Mouse (Mus musculus) thymus, postnatal 0 days (tissue): ENCODE measurements around the gene Pgrmc1. TPM values are rescaled to one million over a fixed set of nuclear protein-coding genes. Genes with fewer than 3 reads are reported as not detected.
"Not testable (repeated sequence)": the region's sequence is repeated elsewhere in the genome, so short reads cannot be mapped to it uniquely, and the experiment has no call there.

Experiments used
- DNase-seq: peaks from one replicate; pipeline ENCODE4 v3.0.0-alpha.2; 2015; ENCODE audit warnings: low spot score
- polyA plus RNA-seq: library from polyadenylated mRNA; unstranded; fragments of >200 nt; fragmentation: Nextera tagmentation; extraction: Ambion mirVana; gene quantifications from 2 replicates; pipeline ENCODE4 v1.2.1, GENCODE M21; 2015

Pgrmc1 gene
- polyA plus RNA-seq, result 147 TPM in 2 replicates

DNA sequence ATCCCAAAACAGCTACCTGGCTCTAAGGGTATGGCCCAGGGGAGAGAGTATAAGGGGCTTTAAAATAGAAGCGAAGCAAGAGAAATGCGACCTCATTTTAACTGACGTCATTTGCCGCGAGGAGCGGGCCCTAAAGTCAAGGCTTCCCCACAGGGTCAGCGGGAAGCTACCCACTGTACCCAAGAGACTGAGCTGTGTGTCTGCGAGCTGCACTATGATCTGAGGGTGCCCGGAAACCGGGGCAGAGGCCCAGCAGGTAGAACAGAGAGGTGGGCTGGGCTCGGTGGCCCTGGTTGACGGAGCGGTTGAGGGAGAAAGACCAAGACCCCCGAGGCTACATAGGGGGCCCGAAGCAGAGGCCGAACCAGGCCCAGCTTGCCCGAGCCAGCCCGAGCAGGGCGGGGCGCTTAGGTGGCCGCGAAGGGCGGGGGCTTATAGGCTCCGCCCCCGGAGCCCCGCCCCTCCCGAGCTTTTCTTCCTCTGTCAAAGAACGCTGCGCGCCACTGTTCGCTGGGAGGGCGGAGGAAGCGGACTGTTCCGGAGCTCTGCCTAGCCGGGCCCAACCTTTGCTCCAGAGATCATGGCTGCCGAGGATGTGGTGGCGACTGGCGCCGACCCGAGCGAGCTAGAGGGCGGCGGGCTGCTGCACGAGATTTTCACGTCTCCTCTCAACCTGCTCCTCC is at the start of gene Pgrmc1:
Gene Pgrmc1 (plus strand): TSS at position 500 of the 683 bp plus-strand sequence.
- peak; percentile 88 for DNase-seq

DNA sequence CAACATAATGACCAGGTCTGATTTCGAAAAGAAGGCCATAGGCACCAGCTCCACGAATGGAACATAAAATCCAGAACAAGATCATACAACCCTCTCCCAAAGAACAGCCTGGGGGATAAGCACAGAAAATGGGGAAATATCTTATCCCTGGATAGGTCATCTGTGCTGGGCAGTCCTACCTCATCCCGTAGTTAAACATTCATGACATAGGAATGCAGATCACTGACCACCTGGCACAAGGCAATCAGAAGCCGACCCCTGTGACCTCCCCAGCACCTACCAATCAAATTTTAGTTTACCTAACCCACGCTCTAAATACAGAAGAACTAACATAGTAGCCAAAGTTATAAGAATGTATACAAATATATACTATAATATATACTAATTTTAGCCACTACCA is 49.2 kb upstream of the Pgrmc1 start:
- DNase-seq, result no peak

DNA sequence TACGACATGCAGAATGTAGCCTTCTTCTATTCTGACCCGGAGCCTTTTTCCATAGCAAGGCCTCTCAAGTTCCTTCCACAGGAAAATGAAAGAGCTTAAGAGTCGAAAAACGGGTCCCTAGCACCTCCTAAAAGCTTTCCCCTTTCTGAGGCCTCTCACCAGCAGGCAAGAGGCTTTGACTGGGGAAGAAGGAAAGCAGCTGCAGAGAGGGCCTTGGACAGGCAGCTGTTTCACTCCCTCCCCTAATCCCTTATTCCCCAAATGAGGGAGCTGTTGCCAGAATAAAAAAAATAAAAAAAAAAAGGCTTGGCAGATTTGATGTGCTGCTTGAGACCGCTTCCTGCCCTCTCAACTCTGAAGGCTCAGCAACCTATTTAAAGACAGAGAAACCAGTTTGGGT is 47.1 kb upstream of the Pgrmc1 start:
- peak; percentile 10 for DNase-seq

DNA sequence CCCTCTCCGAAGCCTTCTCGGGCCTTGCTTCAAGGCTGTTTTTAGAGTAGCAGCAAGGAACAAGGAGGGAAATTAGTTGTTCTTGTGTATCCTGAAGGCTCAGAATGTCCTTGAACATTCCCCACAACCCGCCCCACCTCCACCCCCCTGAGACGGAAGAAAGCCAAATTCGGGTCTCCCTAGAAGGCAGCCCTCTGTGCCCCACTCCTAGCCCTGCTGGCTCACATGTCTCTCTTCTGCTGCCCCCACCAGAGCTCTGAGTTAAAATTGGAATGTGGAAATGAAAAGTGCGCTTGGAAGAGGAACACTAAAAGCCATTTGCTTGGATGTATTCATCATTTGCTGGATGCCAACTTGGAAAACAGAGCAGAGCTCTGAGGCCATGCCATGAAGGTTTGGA is 46.7 kb upstream of the Pgrmc1 start:
- DNase-seq, result no peak

DNA sequence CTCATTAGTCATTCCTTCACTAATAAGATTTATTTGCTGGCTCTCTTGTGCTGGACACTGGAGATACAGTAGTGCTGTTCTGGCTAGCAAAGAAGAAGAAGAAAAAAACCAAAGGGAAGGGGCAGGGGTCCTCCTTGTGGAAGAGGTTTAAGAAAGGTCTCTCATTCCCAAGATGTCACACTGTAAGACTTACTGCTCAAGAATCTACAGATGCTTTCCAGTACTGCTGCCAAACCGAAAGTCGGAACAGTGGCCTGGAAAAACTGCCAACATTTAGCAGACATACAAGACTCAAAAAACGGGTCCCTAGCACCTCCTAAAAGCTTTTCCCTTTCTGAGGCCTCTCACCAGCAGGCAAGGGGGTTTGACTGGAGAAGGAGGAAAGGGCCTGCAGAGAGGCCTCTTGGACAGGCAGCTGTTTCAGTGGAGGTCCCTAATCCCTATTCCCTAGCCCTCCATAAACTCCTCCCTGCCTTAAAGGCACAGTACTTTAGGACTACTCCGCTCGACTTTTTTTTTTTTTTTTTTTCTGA is 45.9 kb upstream of the Pgrmc1 start:
- peak; percentile 4 for DNase-seq

DNA sequence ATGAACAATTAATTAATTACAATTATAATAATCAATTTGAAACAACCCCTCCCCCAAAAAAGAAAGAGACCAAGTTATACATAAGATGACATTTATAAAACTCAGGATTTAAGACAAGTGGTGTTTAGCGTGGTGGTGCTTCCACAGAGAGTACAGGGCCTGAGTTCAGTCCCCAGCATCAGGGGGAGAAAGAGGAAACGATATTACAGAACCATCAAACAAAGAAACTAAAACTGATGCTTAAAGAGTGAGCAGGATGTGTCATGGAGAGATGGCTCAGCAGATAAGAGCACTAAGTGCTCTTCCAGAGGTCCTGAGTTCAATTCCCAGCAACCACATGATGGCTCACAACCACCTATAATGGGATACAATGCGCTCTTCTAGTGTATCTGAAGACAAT is 45.3 kb upstream of the Pgrmc1 start:
- no peak for DNase-seq

DNA sequence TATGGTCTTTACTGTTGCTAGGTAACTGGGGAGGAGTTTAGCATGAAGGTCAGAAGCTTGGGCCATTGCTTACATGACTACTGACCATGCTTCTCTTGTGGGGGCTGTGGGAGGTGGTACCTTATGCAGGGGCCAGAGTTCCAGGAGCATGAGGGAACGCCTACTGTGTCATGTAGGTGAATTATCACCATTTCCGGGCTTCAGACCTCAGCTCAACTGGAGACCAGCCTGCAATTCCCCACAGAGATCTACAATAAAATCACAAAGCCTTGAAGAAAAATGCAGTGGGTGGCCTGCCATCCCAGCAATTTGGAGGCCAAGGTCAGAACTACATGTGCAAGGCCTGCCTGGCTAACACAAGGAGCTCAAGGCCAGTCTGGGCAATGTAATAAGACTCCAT is 42.8 kb upstream of the Pgrmc1 start:
- not testable (repeated sequence) for DNase-seq

DNA sequence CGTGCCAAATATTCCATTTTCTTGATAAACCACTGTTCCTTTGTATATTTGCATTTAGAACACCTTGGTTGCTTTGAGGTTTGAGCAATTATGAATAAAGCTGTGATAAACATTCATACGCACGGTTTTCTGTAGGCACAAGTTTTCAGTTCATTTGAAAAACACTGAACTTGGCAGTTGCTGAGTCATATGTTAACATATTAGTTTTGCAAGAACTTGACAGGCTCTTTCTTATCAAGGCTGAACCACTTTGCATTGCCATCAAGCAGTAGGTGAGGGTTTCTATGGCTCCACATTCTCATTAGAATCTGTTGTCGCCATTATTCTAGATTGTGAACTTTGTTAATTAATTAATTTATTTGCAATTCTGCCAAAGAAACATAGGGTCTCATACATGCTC is 37.8 kb upstream of the Pgrmc1 start:
- no peak for DNase-seq

DNA sequence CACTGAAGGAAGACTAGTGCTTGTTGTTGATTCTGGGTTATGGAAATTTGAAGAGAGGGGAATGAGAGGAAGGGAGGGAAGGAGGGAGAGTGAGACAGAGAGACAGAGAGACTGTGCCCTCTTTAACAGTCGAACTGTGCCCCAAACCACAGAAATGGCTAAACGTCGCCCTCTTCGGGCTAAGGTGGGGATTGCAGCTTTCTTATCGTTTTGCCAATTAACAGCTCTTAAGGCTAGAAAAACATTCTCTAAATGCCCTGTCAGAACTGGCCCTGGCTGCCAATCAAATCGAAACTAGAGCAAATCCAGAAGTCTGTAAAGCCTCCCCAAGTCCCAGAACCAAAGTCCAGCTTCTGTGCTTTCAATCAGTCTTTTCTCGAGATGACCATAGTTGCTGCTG is 36.4 kb upstream of the Pgrmc1 start:
- peak; percentile 74 for DNase-seq

DNA sequence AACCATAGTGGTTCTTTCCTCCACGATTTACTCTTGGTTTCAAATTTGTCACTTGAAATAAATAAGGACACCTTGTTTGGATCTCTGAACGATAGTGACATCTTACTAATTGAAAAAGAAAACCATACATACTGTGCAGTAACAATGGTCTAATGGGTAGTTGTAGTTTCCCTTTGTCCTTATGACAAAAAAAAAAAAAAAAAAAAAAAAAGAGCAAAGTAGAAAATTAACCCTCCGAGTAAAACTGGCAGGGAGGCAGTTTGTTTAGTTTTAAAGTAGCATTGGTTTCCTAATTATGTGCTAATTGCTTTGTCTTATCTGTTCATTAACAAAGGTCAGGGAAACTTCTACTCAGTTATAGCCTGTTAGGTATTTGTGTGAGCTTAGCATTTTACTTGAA is 35.9 kb upstream of the Pgrmc1 start:
- DNase-seq, result no peak

DNA sequence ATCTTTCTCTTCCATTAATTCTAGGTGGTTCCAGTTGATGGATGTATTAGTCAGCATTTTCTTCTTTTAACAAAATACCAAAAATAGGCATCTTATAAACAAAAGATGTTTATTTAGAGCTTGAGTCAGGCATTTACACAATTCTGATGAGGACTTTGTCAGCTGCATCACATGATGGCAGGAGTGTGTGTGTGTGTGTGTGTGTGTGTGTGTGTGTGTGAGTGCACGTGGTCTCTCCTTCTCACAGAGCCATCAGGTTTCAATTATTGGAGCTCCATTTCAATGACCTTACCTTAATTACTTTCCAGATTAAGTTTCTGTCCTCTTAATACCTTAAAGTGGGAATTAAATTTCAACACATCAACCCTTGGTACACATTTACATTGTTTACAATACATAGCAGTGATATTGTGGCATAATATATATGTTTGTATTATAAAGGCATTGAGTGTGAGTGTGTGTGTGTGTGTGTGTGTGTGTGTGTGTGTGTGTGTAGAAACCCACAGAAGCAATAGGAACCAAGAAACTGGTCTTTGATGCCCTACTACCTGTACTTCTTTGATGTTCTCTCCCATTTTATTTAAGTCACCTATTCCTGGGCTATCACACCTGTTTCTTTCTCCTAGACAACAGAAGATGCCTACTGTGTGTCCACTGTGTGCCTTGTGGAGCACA is 11.2 kb upstream of the Pgrmc1 start:
- DNase-seq, result no peak

DNA sequence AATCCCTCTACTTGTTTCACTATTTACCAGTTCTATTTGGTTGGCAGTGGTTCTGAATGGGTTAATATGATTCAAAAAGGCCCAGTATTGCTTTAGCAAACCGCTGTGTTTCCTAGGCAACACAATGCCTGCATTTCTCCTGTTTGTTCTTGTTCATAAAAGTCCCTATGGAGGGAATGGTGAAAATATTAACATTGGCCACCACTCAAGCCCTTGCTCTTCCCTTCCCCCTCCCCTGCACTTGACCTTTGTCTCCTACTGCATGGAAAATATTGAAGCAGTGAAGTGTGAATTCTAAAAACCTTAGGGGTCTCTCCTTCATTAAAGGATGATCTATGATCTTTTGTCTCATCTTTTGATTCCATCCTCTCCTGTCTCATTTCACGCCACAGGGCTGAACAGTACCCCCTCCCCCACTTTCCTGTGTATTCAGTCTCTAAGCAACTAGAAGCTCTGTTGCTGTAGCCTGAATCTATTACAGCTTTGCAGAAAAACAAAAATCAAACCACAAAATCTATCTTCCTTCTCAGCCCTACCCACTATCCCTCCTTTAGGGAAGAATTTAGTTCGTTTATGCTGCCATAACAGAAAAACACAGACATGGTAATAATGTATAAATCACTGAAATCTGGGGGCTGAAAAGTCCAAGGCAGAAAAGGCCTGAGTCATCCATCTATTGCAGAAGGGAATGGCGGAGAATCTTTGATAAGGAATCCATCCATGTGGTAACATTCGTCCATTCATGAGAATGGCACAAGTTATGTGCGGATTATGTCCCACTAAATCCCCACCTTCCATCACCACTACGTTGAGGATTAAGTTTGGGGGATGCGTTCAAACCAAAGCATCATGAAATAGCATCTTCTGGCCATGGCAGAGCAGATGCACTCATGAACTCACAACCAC is 10.4 kb upstream of the Pgrmc1 start:
- no peak for DNase-seq

DNA sequence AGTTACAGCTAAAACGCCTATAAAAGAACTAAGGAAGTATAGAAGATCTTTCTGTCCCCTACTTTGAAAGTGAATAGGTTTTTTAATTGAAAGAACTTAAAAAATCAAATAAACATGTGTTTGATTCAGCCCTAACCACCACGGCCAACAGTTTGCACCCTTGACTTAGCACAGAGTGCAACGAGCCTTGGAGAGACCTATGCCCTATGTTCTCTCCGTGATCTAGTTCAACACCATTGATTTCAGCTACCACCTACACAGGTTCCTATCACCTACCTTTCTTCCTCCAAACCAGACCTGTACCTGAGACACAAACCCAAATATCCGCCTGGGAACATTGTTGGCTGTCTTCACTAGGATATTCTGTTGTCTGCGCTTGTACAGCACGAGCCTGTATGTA is 7.7 kb upstream of the Pgrmc1 start:
- no peak for DNase-seq

DNA sequence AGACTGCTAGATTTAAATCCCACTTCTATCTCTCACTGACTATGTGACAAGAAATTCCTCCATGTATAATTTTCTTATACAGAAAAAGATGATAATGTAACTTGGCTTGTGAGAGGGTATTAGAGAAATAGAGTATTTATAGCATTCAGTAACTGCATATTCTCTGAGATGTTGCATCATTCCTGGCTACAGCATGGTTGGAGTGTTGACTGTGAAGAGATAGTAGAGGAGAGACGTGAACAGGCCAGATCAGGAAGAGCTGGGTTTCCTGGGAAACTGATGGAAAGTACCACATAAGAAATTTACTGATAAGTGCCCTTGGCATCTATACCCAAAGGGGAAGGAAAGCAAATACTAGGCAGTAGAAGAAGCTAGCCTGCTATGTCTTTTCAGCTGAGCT is 6.9 kb upstream of the Pgrmc1 start:
- no peak for DNase-seq

DNA sequence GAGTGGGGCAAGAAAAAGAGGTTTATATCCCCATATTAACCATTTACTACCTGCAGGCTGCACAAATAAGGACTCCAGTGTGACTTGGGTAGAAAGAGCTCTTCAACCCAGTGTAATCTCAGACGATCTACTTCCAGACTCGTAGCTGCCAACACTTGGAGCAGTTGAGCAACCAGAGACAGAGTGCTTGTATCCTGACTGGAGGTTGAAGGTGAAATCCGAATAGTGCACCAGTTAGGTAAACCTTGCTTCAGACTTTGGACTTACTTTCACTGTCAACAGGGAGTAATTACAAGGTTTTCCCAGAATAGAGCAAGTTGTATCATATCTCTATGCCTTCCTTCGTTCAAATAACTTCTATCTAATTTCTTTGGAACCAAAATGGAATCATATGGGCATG is 6.5 kb upstream of the Pgrmc1 start:
- DNase-seq, result no peak

DNA sequence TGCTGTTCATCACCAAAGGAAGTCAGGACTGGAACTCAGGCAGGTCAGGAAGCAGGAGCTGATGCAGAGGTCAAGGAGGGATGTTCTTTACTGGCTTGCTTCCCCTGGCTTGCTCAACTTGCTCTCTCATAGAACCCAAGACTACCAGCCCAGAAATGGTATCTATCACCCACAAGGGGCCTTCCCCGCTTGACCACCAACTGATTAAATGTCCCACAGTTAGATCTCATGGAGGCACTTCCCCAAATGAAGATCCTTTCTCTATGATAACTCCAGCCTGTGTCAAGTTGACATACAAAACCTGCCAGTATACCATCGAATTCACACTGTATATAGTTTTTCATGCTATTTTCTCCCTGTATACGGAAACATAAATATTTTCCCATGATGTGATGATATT is 2.8 kb upstream of the Pgrmc1 start:
- no peak for DNase-seq

DNA sequence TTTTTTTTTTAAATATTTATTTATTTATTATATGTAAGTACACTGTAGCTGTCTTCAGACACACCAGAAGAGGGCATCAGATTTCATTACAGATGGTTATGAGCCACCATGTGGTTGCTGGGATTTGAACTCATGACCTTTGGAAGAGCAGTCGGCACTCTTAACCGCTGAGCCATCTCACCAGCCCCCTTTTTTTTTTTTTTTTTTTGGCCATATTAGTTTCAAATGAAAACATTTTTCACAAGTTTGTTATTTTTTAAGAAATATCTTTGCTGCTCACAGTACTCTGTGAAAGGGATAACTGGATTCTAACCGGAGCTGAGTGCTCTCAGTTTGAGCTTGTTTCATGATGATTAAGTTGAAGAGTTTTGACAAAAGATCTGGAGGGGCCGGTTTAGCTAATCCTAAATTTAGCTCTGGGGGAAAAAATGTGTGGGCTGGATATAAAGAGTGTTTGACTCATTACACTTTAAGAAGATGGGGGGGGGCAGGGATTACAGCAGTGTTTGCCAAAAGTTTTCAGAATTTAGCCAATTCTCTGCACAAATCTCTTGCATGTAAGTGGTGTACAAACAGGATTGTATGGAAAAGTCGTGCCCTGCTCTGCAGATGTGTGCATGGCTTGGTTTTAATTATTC is 1.4 kb upstream of the Pgrmc1 start:
- not testable (repeated sequence) for DNase-seq

DNA sequence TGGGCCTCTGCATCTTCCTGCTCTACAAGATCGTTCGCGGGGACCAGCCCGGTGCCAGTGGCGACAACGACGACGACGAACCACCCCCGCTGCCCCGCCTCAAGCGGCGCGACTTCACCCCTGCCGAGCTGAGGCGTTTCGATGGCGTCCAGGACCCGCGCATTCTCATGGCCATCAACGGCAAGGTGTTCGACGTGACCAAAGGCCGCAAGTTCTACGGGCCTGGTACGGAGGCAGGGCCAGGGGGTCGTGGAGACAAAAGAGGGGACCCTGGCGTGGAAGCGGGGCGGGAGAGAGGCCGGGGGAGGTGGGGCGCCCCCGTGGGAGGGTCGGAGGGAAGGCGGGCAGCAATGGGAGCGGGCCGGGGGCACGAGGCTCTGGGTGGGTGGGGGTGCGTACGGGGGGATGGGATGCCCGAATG is 394 bp downstream of the Pgrmc1 start:
- DNase-seq, result no peak

DNA sequence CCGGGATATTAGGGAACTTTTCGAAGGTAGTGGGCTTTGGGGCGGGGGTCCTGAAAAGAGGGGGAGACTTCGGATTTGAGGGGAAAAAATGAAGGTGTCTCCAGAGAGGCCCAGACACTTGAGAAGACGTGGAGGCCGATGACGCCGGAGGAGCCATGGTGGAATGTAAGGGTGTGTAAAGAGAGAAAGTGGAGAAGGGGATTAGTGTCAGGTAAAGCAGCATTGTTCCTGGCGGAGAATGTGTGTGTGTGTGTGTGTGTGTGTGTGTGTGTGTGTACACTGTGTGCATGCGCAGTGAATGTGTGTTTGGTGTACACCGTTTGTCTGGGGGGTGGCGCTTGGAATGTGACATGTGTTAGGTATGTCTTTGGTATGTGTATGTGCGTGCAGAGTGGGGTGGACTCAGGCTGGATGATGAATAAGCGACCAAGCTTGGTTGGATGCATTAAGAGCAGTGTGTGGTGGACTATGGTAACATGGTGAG is 897 bp downstream of the Pgrmc1 start:
- peak; percentile 3 for DNase-seq

DNA sequence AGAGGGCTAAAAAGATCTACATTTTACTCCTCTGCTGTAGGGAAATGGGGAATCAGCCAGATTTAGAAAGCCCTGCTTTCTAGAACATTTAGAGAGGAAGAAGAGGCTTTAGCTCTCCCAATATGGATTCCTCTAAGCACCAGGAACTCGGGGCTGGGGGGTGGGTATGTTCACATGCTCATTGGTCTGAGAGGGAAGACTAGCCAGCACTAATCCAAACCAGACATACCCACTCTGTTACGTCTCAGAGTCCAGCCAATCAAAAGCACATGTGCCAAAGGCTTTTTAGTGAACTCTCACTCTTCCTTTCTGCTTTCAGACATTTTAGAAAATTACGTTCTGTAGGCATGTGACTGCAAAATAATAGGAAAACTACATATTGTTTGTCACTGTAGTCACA is 1.6 kb downstream of the Pgrmc1 start:
- DNase-seq, result no peak

DNA sequence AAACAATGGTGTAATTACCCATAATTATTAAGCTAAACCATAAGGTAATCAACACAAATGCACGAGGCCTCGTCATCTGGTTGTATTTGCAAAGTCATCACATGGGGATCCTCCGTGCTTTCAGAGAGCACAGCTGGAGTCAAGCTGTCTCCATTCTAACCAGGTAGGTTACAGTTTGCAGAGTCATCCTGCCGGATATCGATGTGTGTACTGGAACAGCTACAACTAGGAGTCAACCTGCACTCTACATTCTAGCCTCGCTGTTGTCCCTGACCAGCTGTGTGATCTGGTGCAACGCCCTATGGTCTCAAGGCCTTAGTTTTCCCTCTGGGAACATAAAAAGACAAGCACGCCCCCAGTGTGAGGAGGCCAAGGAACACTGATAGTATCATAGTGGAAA is 2.1 kb downstream of the Pgrmc1 start:
- DNase-seq, result peak; percentile 2
